Mouse (Mus musculus) lung, embryonic 14.5 days (tissue): Measurements from ENCODE around the gene Ankrd34a. TPM values are rescaled to one million over a fixed set of nuclear protein-coding genes. Genes with fewer than 3 reads are reported as not detected.
A peak's percentile ranks its signal among the peaks of the same experiment; 100 is the strongest.
"Not testable (repeated sequence)": the region's sequence is repeated elsewhere in the genome, so short reads cannot be mapped to it uniquely, and the experiment has no call there.

Source experiments
- ATAC-seq: fragments of 200-750 bp; cut with Nextera tagmentation; 2 replicates; pipeline ENCODE4 v1.8.0; 2017; ENCODE audit warnings: mild to moderate bottlenecking, moderate TSS enrichment, moderate library complexity; ENCODE audit not compliant: insufficient read depth
- DNase-seq: peaks from one replicate; pipeline ENCODE4 v3.0.0-alpha.2; 2015
- H3K27ac ChIP-seq: fragments of 300-500 bp; sonication (generic); 2 replicates; pipeline ENCODE4 v1.5.1; 2014; ENCODE audit warnings: low read depth, mild to moderate bottlenecking, moderate library complexity
- H3K27me3 ChIP-seq: fragments of 300-500 bp; sonication (generic); 2 replicates; pipeline ENCODE4 v1.6.1; 2014; ENCODE audit warnings: low read length, control low read depth; ENCODE audit not compliant: insufficient read depth
- H3K36me3 ChIP-seq: fragments of 300-500 bp; sonication (generic); 2 replicates; pipeline ENCODE4 v1.6.1; 2014; ENCODE audit warnings: control low read depth; ENCODE audit not compliant: insufficient read depth
- H3K4me1 ChIP-seq: fragments of 300-500 bp; sonication (generic); 2 replicates; pipeline ENCODE4 v1.6.1; 2014; ENCODE audit warnings: antibody characterized with exemption, control low read depth; ENCODE audit not compliant: insufficient read depth
- H3K4me2 ChIP-seq: fragments of 300-500 bp; sonication (generic); 2 replicates; pipeline ENCODE4 v1.6.1; 2014; ENCODE audit warnings: mild to moderate bottlenecking
- H3K4me3 ChIP-seq: fragments of 300-500 bp; sonication (generic); 2 replicates; pipeline ENCODE4 v1.5.1; 2014; ENCODE audit warnings: low read depth, low read length
- H3K9ac ChIP-seq: fragments of 300-500 bp; sonication (generic); 2 replicates; pipeline ENCODE4 v1.6.1; 2014
- H3K9me3 ChIP-seq: fragments of 300-500 bp; sonication (generic); 2 replicates; pipeline ENCODE4 v1.6.1; 2016; ENCODE audit warnings: low read depth, low read length, control low read depth
- CTCF ChIP-seq: IDR thresholded peaks from 2 replicates; pipeline ENCODE4 v1.5.1; 2016; ENCODE audit warnings: antibody characterized with exemption, low read depth
- WGBS: fragments of 180-500 bp; shearing (Covaris S2); extraction: QIAGEN DNeasy Blood & Tissue Kit; methylation state at CpG from one replicate; pipeline ENCODE4 v1.1.7; 2014; 5-methylcytosine and 5-hydroxymethylcytosine counted together
- polyA plus RNA-seq: library from polyadenylated mRNA; unstranded; fragments of >200 nt; fragmentation: Nextera tagmentation; extraction: Ambion mirVana; gene quantifications from 2 replicates; pipeline ENCODE4 v1.2.1, GENCODE M21; 2014

Ankrd34a gene
- polyA plus RNA-seq, 1 experiment from 2014 or later, result 2.5 TPM

GRCm38 (mm10) chr3:96601251-96601787, 4.9 kb downstream of the Ankrd34a start:
- TF ChIP-seq CTCF, result 0 out of 2 replicates have a peak, but pooled peaks have one; percentile 4
- peak overlapping the region; percentile 97 for H3K27ac ChIP-seq
- peak; percentile 66 for ATAC-seq
- H3K9ac ChIP-seq, result peak overlapping the region; percentile 82
- peaks cover 4% of the 10 kb centered on the region; the same call in 1 of the 2 replicates for H3K4me1 ChIP-seq
- H3K9me3 ChIP-seq, result no peaks in the 10 kb centered on the region
- under 1% methylated on average over 40 of the region's 40 CpGs for WGBS
- DNase-seq, result peak; percentile 89
- no peaks in the 10 kb centered on the region for H3K36me3 ChIP-seq
- H3K27me3 ChIP-seq, result peaks cover 26% of the 10 kb centered on the region
- peak overlapping the region; percentile 67 for H3K4me3 ChIP-seq
- peak overlapping the region; percentile 67 for H3K4me2 ChIP-seq

- no peaks in the 10 kb centered on the region for H3K9me3 ChIP-seq
- WGBS, result 19% methylated on average over 10 of the region's 10 CpGs
- no peaks in the 10 kb centered on the region for H3K4me1 ChIP-seq
- no peak for TF ChIP-seq CTCF
- H3K36me3 ChIP-seq, result no peaks in the 10 kb centered on the region
- H3K4me2 ChIP-seq, result peak overlapping the region; percentile 67
- ATAC-seq, result no peak
- H3K27me3 ChIP-seq, result peaks cover 18% of the 10 kb centered on the region
- peak overlapping the region; percentile 67 for H3K4me3 ChIP-seq
- peak overlapping the region; percentile 97 for H3K27ac ChIP-seq
- peak; percentile 77 for DNase-seq
- H3K9ac ChIP-seq, result peak overlapping the region; percentile 82
These were observed 5.7 kb downstream of the Ankrd34a start for GRCm38 (mm10) chr3:96601941-96602703.

GRCm38 (mm10) chr3:96602704-96603084, 6.3 kb downstream of the Ankrd34a start:
- H3K27ac ChIP-seq, result peak overlapping the region; percentile 97
- no peak for ATAC-seq

GRCm38 (mm10) chr3:96603311-96603710, 6.9 kb downstream of the Ankrd34a start:
- Histone ChIP-seq H3K27ac (no peak overlapping the region; the same call in 1 of the 2 replicates), H3K27me3 (0 out of 2 replicates have a peak, but pooled peaks cover 7% of the 10 kb centered on the region), H3K36me3 (no peaks in the 10 kb centered on the region), H3K9me3 (no peaks in the 10 kb centered on the region), H3K9ac (peak overlapping the region; percentile 82; the same call in 1 of the 2 replicates), H3K4me2 (peak overlapping the region; percentile 67), H3K4me1 (no peaks in the 10 kb centered on the region), H3K4me3 (peak overlapping the region; percentile 67)
- ATAC-seq (no peak), DNase-seq (peak; percentile 30)
- 54% methylated on average over 5 of the region's 5 CpGs for WGBS
- no peak for TF ChIP-seq CTCF

More at GRCm38 (mm10) chr3:96602704-96603084, 6.3 kb downstream of the Ankrd34a start:
- peak; percentile 34 for DNase-seq
- Histone ChIP-seq H3K27me3 (0 out of 2 replicates have a peak, but pooled peaks cover 13% of the 10 kb centered on the region), H3K9ac (peak overlapping the region; percentile 82), H3K36me3 (no peaks in the 10 kb centered on the region), H3K4me3 (peak overlapping the region; percentile 67), H3K4me2 (peak overlapping the region; percentile 67), H3K4me1 (no peaks in the 10 kb centered on the region), H3K9me3 (no peaks in the 10 kb centered on the region)
- no peak for TF ChIP-seq CTCF
- 18% methylated on average over 5 of the region's 5 CpGs for WGBS

- 91% methylated on average over 3 of the region's 4 CpGs for WGBS
These were observed 9.6 kb downstream of the Ankrd34a start for GRCm38 (mm10) chr3:96606007-96606406.

GRCm38 (mm10) chr3:96606618-96607017, 10.2 kb downstream of the Ankrd34a start:
- no peak for TF ChIP-seq CTCF
- Histone ChIP-seq H3K4me3 (no peak overlapping the region), H3K4me1 (no peaks in the 10 kb centered on the region), H3K9ac (no peak overlapping the region), H3K4me2 (no peak overlapping the region), H3K9me3 (no peaks in the 10 kb centered on the region), H3K27ac (no peak overlapping the region), H3K27me3 (no peaks in the 10 kb centered on the region), H3K36me3 (no peaks in the 10 kb centered on the region)
- ATAC-seq (no peak), DNase-seq (no peak)
- WGBS, result 75% methylated on average over 4 of the region's 4 CpGs

More at GRCm38 (mm10) chr3:96606007-96606406, 9.6 kb downstream of the Ankrd34a start:
- not testable (repeated sequence) for H3K4me3 ChIP-seq, H3K9me3 ChIP-seq, H3K27ac ChIP-seq, H3K4me1 ChIP-seq, H3K4me2 ChIP-seq, ATAC-seq, H3K27me3 ChIP-seq, H3K9ac ChIP-seq, H3K36me3 ChIP-seq, DNase-seq

- no peak overlapping the region for H3K27ac ChIP-seq
- no peaks in the 10 kb centered on the region for H3K27me3 ChIP-seq
- no peak overlapping the region for H3K4me2 ChIP-seq
- 87% methylated on average over 3 of the region's 3 CpGs for WGBS
- DNase-seq, result no peak
- H3K36me3 ChIP-seq, result peaks cover 54% of the 10 kb centered on the region
- H3K4me1 ChIP-seq, result no peaks in the 10 kb centered on the region
- TF ChIP-seq CTCF, result no peak
- no peak for ATAC-seq
- H3K9me3 ChIP-seq, result no peaks in the 10 kb centered on the region
- no peak overlapping the region for H3K9ac ChIP-seq
- H3K4me3 ChIP-seq, result no peak overlapping the region
These were observed 21.5 kb downstream of the Ankrd34a start for GRCm38 (mm10) chr3:96617941-96618340.
